Mouse (Mus musculus) embryonic facial prominence, embryonic 11.5 days (tissue): ENCODE measurements around the gene Tmtc2. TPM values are rescaled to one million over a fixed set of nuclear protein-coding genes. Genes with fewer than 3 reads are reported as not detected.

ENCODE experiments used
- ATAC-seq: fragments of 200-750 bp; cut with Nextera tagmentation; replicated peaks from 2 replicates; pipeline ENCODE4 v1.8.0; 2017; ENCODE audit warnings: low read depth; ENCODE audit not compliant: insufficient number of reproducible peaks, low FRiP score, low TSS enrichment
- DNase-seq: peaks from one replicate; pipeline ENCODE4 v3.0.0-alpha.2; 2015; ENCODE audit warnings: low spot score
- H3K27ac ChIP-seq: fragments of 300-500 bp; sonication (generic); replicated peaks from 2 replicates; pipeline ENCODE4 v1.5.1; 2014; ENCODE audit warnings: mild to moderate bottlenecking, low read depth, low read length, control low read depth
- H3K27me3 ChIP-seq: fragments of 300-500 bp; sonication (generic); 2 replicates; pipeline ENCODE4 v1.6.1; 2014; ENCODE audit warnings: mild to moderate bottlenecking, low read length, moderate library complexity, mixed read lengths; ENCODE audit not compliant: control insufficient read depth, insufficient read depth
- H3K36me3 ChIP-seq: fragments of 300-500 bp; sonication (generic); replicated peaks from 2 replicates; pipeline ENCODE4 v1.6.1; 2014; ENCODE audit warnings: low read depth, mild to moderate bottlenecking, low read length, moderate library complexity, mixed read lengths; ENCODE audit not compliant: control insufficient read depth, insufficient read depth
- H3K4me1 ChIP-seq: fragments of 300-500 bp; sonication (generic); 2 replicates; pipeline ENCODE4 v1.6.1; 2014; ENCODE audit warnings: low read length, mixed read lengths; ENCODE audit not compliant: control insufficient read depth, insufficient read depth
- H3K4me2 ChIP-seq: fragments of 300-500 bp; sonication (generic); 2 replicates; pipeline ENCODE4 v1.6.1; 2014; ENCODE audit warnings: low read depth, mild to moderate bottlenecking, control low read depth, low read length, moderate library complexity
- H3K4me3 ChIP-seq: fragments of 300-500 bp; sonication (generic); 2 replicates; pipeline ENCODE4 v1.5.1; 2014; ENCODE audit warnings: low read depth, low read length, control low read depth
- H3K9ac ChIP-seq: fragments of 300-500 bp; sonication (generic); replicated peaks from 2 replicates; pipeline ENCODE4 v1.6.1; 2014; ENCODE audit warnings: mild to moderate bottlenecking, control low read depth, low read length
- H3K9me3 ChIP-seq: fragments of 300-500 bp; sonication (generic); replicated peaks from 2 replicates; pipeline ENCODE4 v1.6.1; 2016; ENCODE audit warnings: mild to moderate bottlenecking, low read length, inconsistent platforms, mixed read lengths; ENCODE audit not compliant: control insufficient read depth
- WGBS: fragments of 180-500 bp; shearing (Covaris S2); extraction: QIAGEN DNeasy Blood & Tissue Kit; methylation state at CpG from one replicate; pipeline ENCODE4 v1.1.7; 2014; 5-methylcytosine and 5-hydroxymethylcytosine counted together
- polyA plus RNA-seq: library from polyadenylated mRNA; unstranded; fragments of >200 nt; fragmentation: Nextera tagmentation; extraction: Ambion mirVana; gene quantifications from 2 replicates; pipeline ENCODE4 v1.2.1, GENCODE M21; 2014

Gene Tmtc2
- polyA plus RNA-seq, 1 experiment from 2014 or later = 7.8 TPM

DNA sequence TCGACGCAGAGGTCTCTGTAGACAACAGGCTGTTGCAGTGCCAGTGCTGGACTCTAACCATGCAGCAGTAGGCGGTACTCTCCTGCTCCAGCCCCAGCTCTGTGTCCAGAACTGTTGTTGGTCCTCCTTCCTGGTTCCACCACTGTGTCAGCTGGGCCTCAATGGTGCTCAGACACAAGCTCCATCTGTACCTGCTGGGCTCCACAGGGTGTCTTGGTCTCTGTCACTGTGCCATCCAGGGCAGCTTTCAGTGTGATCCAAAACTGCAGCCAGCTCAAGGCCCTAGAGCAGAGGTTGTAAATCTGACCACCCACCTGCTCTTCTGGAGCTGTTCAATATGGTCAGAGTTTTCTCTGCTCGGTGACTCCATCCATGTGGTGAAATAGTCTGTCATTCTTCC lies 68.2 kb downstream of the Tmtc2 start:
- Histone ChIP-seq H3K27ac (no peak overlapping the region), H3K4me2 (no peak overlapping the region), H3K9ac (no peak overlapping the region), H3K9me3 (no peaks in the 10 kb centered on the region), H3K4me3 (no peak overlapping the region), H3K4me1 (no peaks in the 10 kb centered on the region; the same call in 1 of the 2 replicates), H3K27me3 (no peaks in the 10 kb centered on the region), H3K36me3 (no peaks in the 10 kb centered on the region)
- 88% methylated on average over 4 of the region's 4 CpGs for WGBS
- no peak for DNase-seq
- no peak for ATAC-seq

DNA sequence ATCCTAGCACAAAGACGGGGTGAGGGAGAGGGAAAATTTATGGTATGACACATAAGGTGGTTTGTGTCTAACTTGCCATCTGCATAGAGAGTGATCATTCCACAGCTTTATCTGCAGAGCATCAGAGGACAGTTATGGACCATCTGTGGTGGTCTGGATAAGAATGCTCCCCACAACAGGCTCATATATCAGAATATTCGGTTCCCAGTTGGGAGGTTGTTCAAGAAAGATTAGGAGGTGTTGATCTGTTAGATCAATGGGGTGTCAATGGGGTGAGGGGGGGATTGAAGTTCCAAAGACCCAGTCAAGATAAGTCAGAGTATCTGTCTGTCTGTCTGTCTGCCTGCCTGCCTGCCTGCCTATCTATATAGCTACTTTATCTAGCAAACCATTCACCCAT lies 69.8 kb downstream of the Tmtc2 start:
- 80% methylated on average over 2 of the region's 2 CpGs for WGBS
- Histone ChIP-seq H3K36me3 (no peaks in the 10 kb centered on the region), H3K27ac (no peak overlapping the region), H3K27me3 (no peaks in the 10 kb centered on the region), H3K4me2 (no peak overlapping the region), H3K9me3 (no peaks in the 10 kb centered on the region), H3K4me3 (no peak overlapping the region), H3K9ac (no peak overlapping the region), H3K4me1 (no peaks in the 10 kb centered on the region)
- DNase-seq (no peak), ATAC-seq (no peak)

DNA sequence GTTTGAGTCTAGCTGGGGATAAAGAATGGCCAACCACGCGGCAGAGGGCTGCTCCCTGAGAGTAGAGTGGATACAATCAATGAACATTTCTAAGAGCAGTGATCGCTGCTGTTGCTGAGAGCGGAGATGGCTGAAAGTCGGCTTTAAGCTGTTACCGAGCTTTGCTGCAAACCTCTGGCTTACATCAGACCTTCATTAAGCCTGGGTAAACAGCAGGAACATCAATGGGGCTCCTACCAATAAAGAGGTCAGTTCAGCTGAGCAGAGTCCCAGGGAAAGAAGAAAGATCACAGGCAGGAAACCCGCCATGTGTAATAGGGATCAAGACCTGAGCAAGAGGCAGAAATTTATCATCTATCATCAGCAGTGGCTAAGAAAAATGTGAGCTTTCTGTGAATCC lies 72.5 kb downstream of the Tmtc2 start:
- H3K4me1 ChIP-seq = no peaks in the 10 kb centered on the region
- H3K9ac ChIP-seq = no peak overlapping the region
- WGBS = 61% methylated on average over 7 of the region's 7 CpGs
- no peaks in the 10 kb centered on the region for H3K36me3 ChIP-seq
- DNase-seq = no peak
- H3K4me2 ChIP-seq = no peak overlapping the region
- no peak overlapping the region for H3K4me3 ChIP-seq
- no peaks in the 10 kb centered on the region for H3K9me3 ChIP-seq
- no peak for ATAC-seq
- no peak overlapping the region for H3K27ac ChIP-seq
- no peaks in the 10 kb centered on the region for H3K27me3 ChIP-seq

DNA sequence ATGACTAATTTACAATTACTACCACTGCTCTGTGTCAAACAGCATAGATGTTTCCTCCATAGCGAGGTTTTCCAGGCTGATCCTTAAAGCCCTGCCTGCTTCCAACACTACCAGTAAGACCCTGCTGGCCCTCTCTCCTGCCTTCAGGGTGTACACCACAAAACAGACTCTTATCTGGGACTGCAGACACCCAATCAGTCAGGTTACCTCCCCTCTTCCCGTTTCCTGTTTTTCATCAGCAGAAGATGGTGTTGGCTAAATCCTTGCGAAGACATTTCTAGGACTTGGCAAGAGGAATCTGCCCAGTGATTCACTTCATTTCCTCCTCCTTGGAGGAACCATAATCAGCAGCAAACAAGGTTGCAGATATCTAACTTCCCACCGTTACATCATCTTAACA lies 73.8 kb downstream of the Tmtc2 start:
- no peak overlapping the region for H3K4me2 ChIP-seq
- WGBS = 67% methylated on average over 4 of the region's 4 CpGs
- no peak overlapping the region for H3K4me3 ChIP-seq
- no peaks in the 10 kb centered on the region for H3K36me3 ChIP-seq
- DNase-seq = no peak
- H3K27ac ChIP-seq = no peak overlapping the region
- no peaks in the 10 kb centered on the region for H3K9me3 ChIP-seq
- H3K27me3 ChIP-seq = no peaks in the 10 kb centered on the region
- no peak for ATAC-seq
- no peak overlapping the region for H3K9ac ChIP-seq
- H3K4me1 ChIP-seq = no peaks in the 10 kb centered on the region

DNA sequence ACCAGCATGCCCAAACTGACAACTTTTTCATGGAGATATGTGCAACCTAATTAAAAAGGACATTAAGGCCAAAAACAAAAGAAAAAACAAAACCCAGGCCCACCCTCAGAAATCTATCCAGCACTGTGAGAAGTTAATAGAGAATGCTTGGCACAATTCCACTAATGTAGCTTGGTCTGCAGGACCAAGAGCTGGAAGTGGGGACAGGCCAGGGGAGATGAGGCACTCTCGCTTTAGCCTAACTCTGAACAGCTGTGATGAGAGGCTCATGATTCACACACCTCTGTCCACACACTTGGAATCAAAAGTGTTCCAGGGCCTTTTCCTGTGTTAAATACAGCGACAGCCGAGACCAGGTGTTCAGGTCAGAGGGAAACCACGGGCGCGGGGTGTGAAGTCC lies 79.0 kb downstream of the Tmtc2 start:
- Histone ChIP-seq H3K9ac (no peak overlapping the region), H3K9me3 (no peaks in the 10 kb centered on the region), H3K27ac (no peak overlapping the region), H3K36me3 (no peaks in the 10 kb centered on the region), H3K4me1 (no peaks in the 10 kb centered on the region), H3K27me3 (no peaks in the 10 kb centered on the region), H3K4me2 (no peak overlapping the region), H3K4me3 (no peak overlapping the region)
- no peak for DNase-seq
- 68% methylated on average over 6 of the region's 6 CpGs for WGBS
- ATAC-seq = no peak

DNA sequence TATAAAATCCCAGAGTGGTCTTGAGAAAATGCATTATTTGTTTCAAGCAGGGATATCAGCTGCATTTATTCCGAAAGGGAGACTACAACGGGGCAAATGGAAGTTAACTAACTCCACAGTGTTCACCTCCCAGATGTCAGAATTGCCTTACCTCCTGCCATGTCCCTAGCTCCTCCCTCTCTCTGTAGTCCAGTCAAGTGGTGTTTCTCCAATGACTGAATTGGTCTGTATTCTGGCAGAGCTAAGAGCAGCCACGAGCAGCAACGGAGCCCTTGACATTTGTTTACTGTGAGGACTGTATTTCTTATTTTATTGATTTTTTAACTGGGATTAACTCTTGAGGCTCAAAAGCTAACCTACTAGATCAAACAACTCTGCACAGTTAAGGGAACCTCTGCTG lies 81.8 kb downstream of the Tmtc2 start:
- Histone ChIP-seq H3K4me2 (no peak overlapping the region), H3K4me3 (no peak overlapping the region), H3K27ac (no peak overlapping the region), H3K36me3 (no peaks in the 10 kb centered on the region), H3K9ac (no peak overlapping the region), H3K4me1 (no peaks in the 10 kb centered on the region), H3K27me3 (no peaks in the 10 kb centered on the region), H3K9me3 (no peaks in the 10 kb centered on the region)
- 67% methylated on average over 4 of the region's 4 CpGs for WGBS
- no peak for DNase-seq
- ATAC-seq = no peak

DNA sequence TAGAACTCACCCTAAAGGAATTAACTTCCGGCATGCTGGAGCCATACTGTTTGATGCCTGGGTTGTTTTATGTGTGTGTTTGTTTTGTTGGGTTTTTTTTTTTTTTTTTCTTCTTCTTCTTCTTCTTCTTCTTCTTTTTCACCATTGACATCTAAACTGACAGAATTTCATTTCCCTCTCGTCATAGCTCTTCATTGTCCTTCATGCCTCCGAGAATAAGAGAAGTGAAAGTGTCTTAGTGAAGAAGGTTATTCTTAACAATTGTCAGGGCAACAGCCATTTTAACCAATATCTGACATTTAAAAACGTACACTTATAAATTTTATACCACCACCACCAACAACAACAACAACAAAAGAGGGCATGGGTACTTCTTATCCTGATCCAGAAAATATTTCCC lies 83.5 kb downstream of the Tmtc2 start:
- H3K4me1 ChIP-seq = no peaks in the 10 kb centered on the region

DNA sequence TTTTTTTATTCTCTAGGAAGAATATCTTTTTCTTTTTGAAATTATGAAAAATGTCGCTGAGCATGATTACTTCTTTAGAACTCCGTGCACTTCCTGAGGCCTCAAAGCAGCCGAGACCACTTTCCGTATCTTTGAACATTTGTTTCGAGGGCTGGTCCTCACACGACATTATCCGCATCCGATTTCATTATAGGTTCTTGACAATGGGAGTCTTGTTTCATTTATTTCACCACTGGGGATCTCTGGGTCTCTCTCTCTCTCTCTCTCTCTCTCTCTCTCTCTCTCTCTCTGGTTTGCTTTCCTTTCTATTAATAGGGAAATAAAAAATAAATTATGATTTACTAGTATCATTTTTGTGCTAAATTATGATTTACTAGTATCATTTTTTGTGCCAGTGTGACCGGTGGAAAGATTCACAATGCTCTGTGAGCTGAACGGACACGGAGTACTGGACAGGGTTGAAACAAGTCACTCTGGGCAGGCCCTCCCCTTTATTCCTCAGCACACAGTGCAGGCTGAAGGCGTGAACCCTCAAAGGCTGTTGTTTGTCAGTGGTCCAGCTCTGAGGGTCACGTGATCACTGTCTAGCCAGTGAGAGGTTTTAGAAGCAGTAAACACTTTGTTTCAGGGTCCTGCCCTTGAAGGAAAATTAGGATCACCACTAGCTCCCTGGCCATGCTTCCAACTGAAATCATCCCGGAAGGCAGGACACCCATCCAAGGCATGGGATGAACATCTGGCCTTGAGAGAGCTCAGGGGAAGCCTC lies 84.1 kb downstream of the Tmtc2 start:
- H3K4me1 ChIP-seq = no peaks in the 10 kb centered on the region
- H3K9me3 ChIP-seq = no peaks in the 10 kb centered on the region
- 38% methylated on average over 14 of the region's 14 CpGs for WGBS
- no peaks in the 10 kb centered on the region for H3K36me3 ChIP-seq
- ATAC-seq = peak; percentile 91
- H3K9ac ChIP-seq = no peak overlapping the region
- H3K27ac ChIP-seq = no peak overlapping the region
- H3K4me2 ChIP-seq = no peak overlapping the region
- no peak overlapping the region for H3K4me3 ChIP-seq
- DNase-seq = peak; percentile 46
- no peaks in the 10 kb centered on the region for H3K27me3 ChIP-seq

More for the DNA sequence above, 83.5 kb downstream of the Tmtc2 start:
- H3K9ac ChIP-seq = no peak overlapping the region
- H3K4me2 ChIP-seq = no peak overlapping the region
- H3K9me3 ChIP-seq = no peaks in the 10 kb centered on the region
- no peak overlapping the region for H3K27ac ChIP-seq
- H3K27me3 ChIP-seq = no peaks in the 10 kb centered on the region
- no peak overlapping the region for H3K4me3 ChIP-seq
- H3K36me3 ChIP-seq = no peaks in the 10 kb centered on the region
- WGBS = 77% methylated on average over 4 of the region's 4 CpGs
- ATAC-seq (no peak), DNase-seq (no peak)
